Mouse (Mus musculus) intestine, embryonic 16.5 days (tissue): ENCODE measurements around the gene Vmn2r93. TPM values are rescaled to one million over a fixed set of nuclear protein-coding genes. Genes with fewer than 3 reads are reported as not detected.

Source experiments
- ATAC-seq: fragments of 200-750 bp; cut with Nextera tagmentation; 2 replicates; pipeline ENCODE4 v1.8.0; 2017; ENCODE audit warnings: moderate TSS enrichment, moderate library complexity
- H3K27ac ChIP-seq: fragments of 300-500 bp; sonication (generic); 2 replicates; pipeline ENCODE4 v1.5.1; 2014; ENCODE audit warnings: mild to moderate bottlenecking, low read length
- H3K27me3 ChIP-seq: fragments of 300-500 bp; sonication (generic); replicated peaks from 2 replicates; pipeline ENCODE4 v1.6.1; 2014; ENCODE audit warnings: low read length, control low read depth, mixed read lengths; ENCODE audit not compliant: control insufficient read depth, insufficient read depth
- H3K36me3 ChIP-seq: fragments of 300-500 bp; sonication (generic); 2 replicates; pipeline ENCODE4 v1.6.1; 2014; ENCODE audit warnings: low read length, control low read depth; ENCODE audit not compliant: control insufficient read depth, insufficient read depth
- H3K4me1 ChIP-seq: fragments of 300-500 bp; sonication (generic); 2 replicates; pipeline ENCODE4 v1.6.1; 2014; ENCODE audit warnings: low read length, control low read depth, mixed read lengths; ENCODE audit not compliant: control insufficient read depth, insufficient read depth
- H3K4me2 ChIP-seq: fragments of 300-500 bp; sonication (generic); 2 replicates; pipeline ENCODE4 v1.6.1; 2014; ENCODE audit warnings: low read depth, low read length, control low read depth
- H3K4me3 ChIP-seq: fragments of 300-500 bp; sonication (generic); 2 replicates; pipeline ENCODE4 v1.5.1; 2014; ENCODE audit warnings: mild to moderate bottlenecking, low read length
- H3K9ac ChIP-seq: fragments of 300-500 bp; sonication (generic); 2 replicates; pipeline ENCODE4 v1.6.1; 2014; ENCODE audit warnings: low read depth, low read length
- H3K9me3 ChIP-seq: fragments of 300-500 bp; sonication (generic); 2 replicates; pipeline ENCODE4 v1.6.1; 2016; ENCODE audit warnings: low read length, control low read depth; ENCODE audit not compliant: control insufficient read depth
- WGBS: fragments of 180-500 bp; shearing (Covaris S2); extraction: QIAGEN DNeasy Blood & Tissue Kit; methylation state at CpG from one replicate; pipeline ENCODE4 v1.1.7; 2014; 5-methylcytosine and 5-hydroxymethylcytosine counted together
- polyA plus RNA-seq: library from polyadenylated mRNA; unstranded; fragments of >200 nt; fragmentation: Nextera tagmentation; extraction: Ambion mirVana; gene quantifications from 2 replicates; pipeline ENCODE4 v1.2.1, GENCODE M21; 2015

The Vmn2r93 gene
- not detected in 2 replicates for polyA plus RNA-seq

GRCm38 (mm10) chr17:18297799-18298198, at the start of gene Vmn2r93:
TSS of gene Vmn2r93 (plus strand) at chr17:18298099.
- H3K9ac ChIP-seq: no peak within 1 kb of the TSS
- H3K27ac ChIP-seq: no peak within 1 kb of the TSS
- no peaks in the 10 kb centered on the region for H3K9me3 ChIP-seq
- ATAC-seq: no peak
- H3K4me3 ChIP-seq: no peak within 1 kb of the TSS
- no peaks in the 10 kb centered on the region for H3K27me3 ChIP-seq
- WGBS: 38% methylated on average over 1 of the region's 1 CpGs
- H3K36me3 ChIP-seq: no peaks in the 10 kb centered on the region
- H3K4me2 ChIP-seq: no peak within 1 kb of the TSS
- H3K4me1 ChIP-seq: no peaks in the 10 kb centered on the region

- Histone ChIP-seq H3K4me3 (no peak within 1 kb of the TSS), H3K27me3 (no peaks in the 10 kb centered on the region), H3K27ac (no peak within 1 kb of the TSS), H3K36me3 (no peaks in the 10 kb centered on the region), H3K9ac (no peak within 1 kb of the TSS), H3K4me1 (no peaks in the 10 kb centered on the region), H3K9me3 (no peaks in the 10 kb centered on the region), H3K4me2 (no peak within 1 kb of the TSS)
- ATAC-seq: no peak
- 70% methylated on average over 2 of the region's 2 CpGs for WGBS
These were observed 20.2 kb upstream of the Vmn2r93 start, which contains the start of gene Vmn2r94 for GRCm38 (mm10) chr17:18277656-18278055. TSS of gene Vmn2r94 (minus strand) at chr17:18277756.

- Histone ChIP-seq H3K36me3 (no peaks in the 10 kb centered on the region), H3K27me3 (no peaks in the 10 kb centered on the region), H3K4me1 (no peaks in the 10 kb centered on the region), H3K4me3 (no peak overlapping the region), H3K27ac (no peak overlapping the region), H3K9ac (no peak overlapping the region), H3K9me3 (no peaks in the 10 kb centered on the region), H3K4me2 (no peak overlapping the region)
- 94% methylated on average over 2 of the region's 2 CpGs for WGBS
- no peak for ATAC-seq
These were observed 25.1 kb downstream of the Vmn2r93 start for GRCm38 (mm10) chr17:18323031-18323430.

- Histone ChIP-seq H3K27ac (no peak overlapping the region), H3K9ac (no peak overlapping the region), H3K4me2 (no peak overlapping the region), H3K4me1 (no peaks in the 10 kb centered on the region), H3K27me3 (no peaks in the 10 kb centered on the region), H3K9me3 (no peaks in the 10 kb centered on the region), H3K36me3 (no peaks in the 10 kb centered on the region), H3K4me3 (no peak overlapping the region)
- peak; percentile 74 for ATAC-seq
- WGBS: 50% methylated on average over 1 of the region's 1 CpGs
These were observed 62.1 kb downstream of the Vmn2r93 start for GRCm38 (mm10) chr17:18360007-18360406.

- H3K4me2 ChIP-seq: no peak overlapping the region
- no peaks in the 10 kb centered on the region for H3K27me3 ChIP-seq
- H3K4me1 ChIP-seq: no peaks in the 10 kb centered on the region
- WGBS: 38% methylated on average over 3 of the region's 3 CpGs
- ATAC-seq: no peak
- H3K4me3 ChIP-seq: no peak overlapping the region
- no peaks in the 10 kb centered on the region for H3K9me3 ChIP-seq
- no peaks in the 10 kb centered on the region for H3K36me3 ChIP-seq
- no peak overlapping the region for H3K9ac ChIP-seq
- H3K27ac ChIP-seq: no peak overlapping the region
These were observed 62.7 kb downstream of the Vmn2r93 start for GRCm38 (mm10) chr17:18360602-18361001.

Other genes starting within 250 kb of the Vmn2r93 start
- not detected in 2 replicates for gene Vmn2r124, start 248.7 kb upstream of the Vmn2r93 start, polyA plus RNA-seq
- not detected in 2 replicates for gene Vmn2r91, start 213.1 kb upstream of the Vmn2r93 start, polyA plus RNA-seq
- not detected in 2 replicates for gene Vmn2r92, start 146.2 kb upstream of the Vmn2r93 start, polyA plus RNA-seq
- not detected in 2 replicates for gene Vmn2r94, start 20.3 kb upstream of the Vmn2r93 start, polyA plus RNA-seq
- gene Vmn2r95, start 126.0 kb downstream of the Vmn2r93 start, polyA plus RNA-seq: not detected in 2 replicates